Mouse (Mus musculus): ENCODE measurements around the gene Mdh1. TPM values are rescaled to one million over a fixed set of nuclear protein-coding genes. Genes with fewer than 3 reads are reported as not detected.

Gene Mdh1
- 575 and 623 TPM in 2 replicates for polyA plus RNA-seq (2015; fragmentation: Nextera tagmentation; extraction: Ambion mirVana)

DNA sequence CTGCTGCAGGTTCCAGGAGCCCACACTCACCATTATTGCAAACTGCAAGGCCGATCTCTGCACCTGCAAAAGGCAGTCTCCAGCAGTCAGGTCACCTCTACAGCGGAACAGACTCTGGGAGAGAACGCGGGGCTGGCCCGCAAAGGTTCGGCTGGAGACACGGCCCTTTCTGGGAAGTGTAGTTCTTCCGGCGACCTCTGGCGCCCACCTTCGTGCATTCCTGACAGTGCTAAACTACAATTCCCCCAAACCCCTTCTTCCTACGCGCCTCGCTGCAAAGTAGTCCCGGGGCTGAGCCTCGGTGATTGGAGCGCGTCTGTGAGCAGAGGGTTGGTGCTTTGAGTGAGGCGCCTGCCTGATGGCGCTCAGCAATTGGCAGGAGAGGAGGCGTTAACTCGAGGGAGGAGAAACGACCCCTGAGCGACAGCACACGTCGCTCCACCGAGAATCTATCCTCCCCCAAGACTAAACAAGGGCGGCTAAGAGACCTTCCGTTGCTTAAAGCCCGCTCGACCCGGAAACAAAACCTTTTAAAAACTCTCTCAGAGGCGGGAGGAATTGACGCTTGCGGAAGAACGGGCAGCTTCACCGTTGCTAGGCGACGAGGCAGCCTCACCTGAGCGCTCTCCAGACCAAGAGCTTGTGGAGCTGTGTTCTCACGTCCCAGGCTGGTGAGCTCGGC is at the start of gene Mdh1, which contains the start of gene Wdpcp:
TSS of gene Mdh1 (minus strand) at position 668 of the 682 bp plus-strand sequence.
TSS of gene Wdpcp (plus strand) at position 536 of the 682 bp plus-strand sequence.
- Histone ChIP-seq H3K27me3 (no peaks in the 10 kb centered on the region), H3K9ac (peak within 1 kb of the TSS; percentile 72), H3K4me3 (peak within 1 kb of the TSS; percentile 82), H3K4me1 (replicated peaks) (peaks cover 32% of the 10 kb centered on the region), H3K4me2 (peak within 1 kb of the TSS; percentile 63), H3K27ac (replicated peaks) (peak within 1 kb of the TSS; percentile 91), H3K9me3 (no peaks in the 10 kb centered on the region), H3K36me3 (0 out of 2 replicates have a peak, but pooled peaks cover 2% of the 10 kb centered on the region)
- ATAC-seq (ENCODE audit: low FRiP score, low read depth), result peak; percentile 99
- under 1% methylated on average over 42 of the region's 42 CpGs for WGBS

GRCm38 (mm10) chr11:21615915-21616314 is 43.7 kb upstream of the Mdh1 start:
- Histone ChIP-seq H3K36me3 (no peaks in the 10 kb centered on the region), H3K27ac (replicated peaks) (no peak overlapping the region), H3K9me3 (no peaks in the 10 kb centered on the region), H3K9ac (no peak overlapping the region), H3K4me3 (no peak overlapping the region), H3K4me1 (replicated peaks) (no peaks in the 10 kb centered on the region), H3K4me2 (no peak overlapping the region), H3K27me3 (no peaks in the 10 kb centered on the region)
- no peak for ATAC-seq (ENCODE audit: low FRiP score, low read depth)

DNA sequence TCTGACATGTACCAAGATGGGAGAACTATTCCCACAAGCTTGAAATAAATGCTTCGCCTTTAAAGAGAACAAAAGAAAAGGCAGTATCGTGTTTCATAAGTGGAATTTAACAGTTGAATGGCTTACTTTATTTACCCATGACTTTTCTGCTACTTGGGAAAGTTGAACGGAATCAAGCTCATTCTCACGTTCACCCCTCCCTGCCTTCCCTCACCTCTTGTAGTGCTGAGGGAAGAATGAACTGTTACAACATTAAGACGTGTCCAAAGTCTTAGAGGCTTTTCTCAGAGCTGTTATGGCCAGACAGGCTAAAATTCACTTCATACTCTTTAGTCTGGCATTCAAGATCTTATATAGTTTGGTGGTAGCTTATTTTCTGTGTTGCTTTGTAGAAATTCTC is 30.3 kb upstream of the Mdh1 start:
- Histone ChIP-seq H3K4me3 (no peak overlapping the region), H3K36me3 (no peaks in the 10 kb centered on the region), H3K27me3 (no peaks in the 10 kb centered on the region), H3K9ac (no peak overlapping the region), H3K9me3 (no peaks in the 10 kb centered on the region), H3K4me1 (replicated peaks) (no peaks in the 10 kb centered on the region), H3K4me2 (no peak overlapping the region), H3K27ac (replicated peaks) (no peak overlapping the region)
- 73% methylated on average over 5 of the region's 5 CpGs for WGBS
- no peak for ATAC-seq (ENCODE audit: low FRiP score, low read depth)

GRCm38 (mm10) chr11:21583286-21583685 is 11.1 kb upstream of the Mdh1 start:
- Histone ChIP-seq H3K4me3 (no peak overlapping the region), H3K4me2 (no peak overlapping the region), H3K36me3 (no peaks in the 10 kb centered on the region), H3K27me3 (no peaks in the 10 kb centered on the region), H3K4me1 (replicated peaks) (no peaks in the 10 kb centered on the region), H3K9me3 (no peaks in the 10 kb centered on the region), H3K9ac (no peak overlapping the region), H3K27ac (replicated peaks) (no peak overlapping the region)
- ATAC-seq (ENCODE audit: low FRiP score, low read depth), result no peak
- WGBS, result 54% methylated on average over 1 of the region's 1 CpGs

- Histone ChIP-seq H3K27ac (replicated peaks) (no peak overlapping the region), H3K4me2 (no peak overlapping the region), H3K27me3 (no peaks in the 10 kb centered on the region), H3K9ac (no peak overlapping the region), H3K4me1 (replicated peaks) (no peaks in the 10 kb centered on the region), H3K36me3 (no peaks in the 10 kb centered on the region), H3K4me3 (no peak overlapping the region), H3K9me3 (no peaks in the 10 kb centered on the region)
- ATAC-seq (ENCODE audit: low FRiP score, low read depth), result no peak
- 77% methylated on average over 7 of the region's 7 CpGs for WGBS
Observed at GRCm38 (mm10) chr11:21581472-21581871, 9.3 kb upstream of the Mdh1 start.

GRCm38 (mm10) chr11:21570973-21571372 is 1.2 kb downstream of the Mdh1 start:
- Histone ChIP-seq H3K4me3 (peak overlapping the region; percentile 82), H3K9ac (peak overlapping the region; percentile 72), H3K36me3 (0 out of 2 replicates have a peak, but pooled peaks cover 11% of the 10 kb centered on the region), H3K9me3 (no peaks in the 10 kb centered on the region), H3K27me3 (no peaks in the 10 kb centered on the region), H3K4me2 (peak overlapping the region; percentile 63), H3K4me1 (replicated peaks) (peaks cover 32% of the 10 kb centered on the region), H3K27ac (replicated peaks) (peak overlapping the region; percentile 91)
- 10% methylated on average over 10 of the region's 10 CpGs for WGBS
- no peak for ATAC-seq (ENCODE audit: low FRiP score, low read depth)

DNA sequence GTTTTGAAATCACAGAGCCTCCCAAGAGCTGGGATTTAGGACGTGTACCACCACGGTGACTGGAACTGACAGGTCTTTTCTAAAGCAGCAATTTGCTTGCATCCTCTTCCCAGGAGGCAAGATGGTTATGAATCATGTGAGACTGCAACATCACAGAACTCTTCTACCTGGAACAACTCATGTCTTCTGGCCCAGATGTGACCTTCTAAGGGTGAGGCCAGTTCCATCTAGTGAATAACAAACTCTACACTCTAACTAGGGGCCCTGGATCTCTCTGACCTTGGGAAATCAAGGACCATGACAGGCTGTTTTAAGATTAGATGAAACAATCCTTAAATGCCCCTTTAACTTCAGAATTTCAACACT is 2.1 kb downstream of the Mdh1 start:
- no peak overlapping the region; the same call in 1 of the 2 replicates for H3K27ac ChIP-seq (replicated peaks)

GRCm38 (mm10) chr11:21569456-21570108 is 2.6 kb downstream of the Mdh1 start:
- 44% methylated on average over 3 of the region's 3 CpGs for WGBS
- peak overlapping the region; percentile 63 for H3K4me2 ChIP-seq
- H3K27ac ChIP-seq (replicated peaks), result peak overlapping the region; percentile 5; the same call in 1 of the 2 replicates
- H3K36me3 ChIP-seq, result peaks cover 24% of the 10 kb centered on the region
- H3K27me3 ChIP-seq, result no peaks in the 10 kb centered on the region
- H3K4me1 ChIP-seq (replicated peaks), result peaks cover 32% of the 10 kb centered on the region
- ATAC-seq (ENCODE audit: low FRiP score, low read depth), result no peak
- H3K9ac ChIP-seq, result no peak overlapping the region
- no peaks in the 10 kb centered on the region for H3K9me3 ChIP-seq
- 0 out of 2 replicates have a peak overlapping the region, but pooled peaks have one; percentile 82 for H3K4me3 ChIP-seq

More for the DNA sequence above, 2.1 kb downstream of the Mdh1 start:
- Histone ChIP-seq H3K9me3 (no peaks in the 10 kb centered on the region), H3K27me3 (no peaks in the 10 kb centered on the region), H3K4me1 (replicated peaks) (peaks cover 32% of the 10 kb centered on the region), H3K4me2 (peak overlapping the region; percentile 63), H3K36me3 (peaks cover 19% of the 10 kb centered on the region), H3K9ac (no peak overlapping the region), H3K4me3 (peak overlapping the region; percentile 82)
- WGBS, result 47% methylated on average over 2 of the region's 2 CpGs
- ATAC-seq (ENCODE audit: low FRiP score, low read depth), result no peak

- Histone ChIP-seq H3K27ac (replicated peaks) (no peak overlapping the region), H3K36me3 (peaks cover 25% of the 10 kb centered on the region), H3K9ac (no peak overlapping the region), H3K4me1 (replicated peaks) (peaks cover 32% of the 10 kb centered on the region), H3K27me3 (no peaks in the 10 kb centered on the region), H3K4me3 (no peak overlapping the region), H3K4me2 (peak overlapping the region; percentile 63; the same call in 1 of the 2 replicates), H3K9me3 (no peaks in the 10 kb centered on the region)
- ATAC-seq (ENCODE audit: low FRiP score, low read depth), result no peak
- WGBS, result 66% methylated on average over 5 of the region's 5 CpGs
Observed at GRCm38 (mm10) chr11:21569002-21569401, 3.2 kb downstream of the Mdh1 start.

DNA sequence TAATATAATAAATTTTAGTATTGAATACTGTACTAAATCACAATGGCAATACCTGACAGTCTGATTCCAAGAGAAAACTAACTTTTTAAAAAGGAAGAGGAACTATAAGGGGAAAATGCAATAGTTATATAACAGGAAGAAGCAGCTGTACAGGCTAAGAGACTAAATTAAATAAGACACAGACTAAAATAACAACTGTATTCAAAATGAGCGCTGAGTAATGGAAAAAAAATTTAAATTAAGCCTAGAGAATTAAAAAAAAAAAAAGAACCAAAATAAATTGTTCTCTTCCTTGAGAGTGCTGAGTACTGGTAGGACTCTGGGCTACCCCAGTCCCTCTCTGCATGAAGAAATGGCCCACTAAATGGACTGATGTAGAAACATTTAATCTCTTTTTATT is 4.4 kb downstream of the Mdh1 start:
- WGBS, result 95% methylated on average over 1 of the region's 1 CpGs
- Histone ChIP-seq H3K36me3 (peaks cover 35% of the 10 kb centered on the region), H3K27ac (replicated peaks) (no peak overlapping the region), H3K4me3 (no peak overlapping the region), H3K27me3 (no peaks in the 10 kb centered on the region), H3K9me3 (no peaks in the 10 kb centered on the region), H3K4me2 (no peak overlapping the region), H3K9ac (no peak overlapping the region), H3K4me1 (replicated peaks) (peaks cover 28% of the 10 kb centered on the region)
- no peak for ATAC-seq (ENCODE audit: low FRiP score, low read depth)

DNA sequence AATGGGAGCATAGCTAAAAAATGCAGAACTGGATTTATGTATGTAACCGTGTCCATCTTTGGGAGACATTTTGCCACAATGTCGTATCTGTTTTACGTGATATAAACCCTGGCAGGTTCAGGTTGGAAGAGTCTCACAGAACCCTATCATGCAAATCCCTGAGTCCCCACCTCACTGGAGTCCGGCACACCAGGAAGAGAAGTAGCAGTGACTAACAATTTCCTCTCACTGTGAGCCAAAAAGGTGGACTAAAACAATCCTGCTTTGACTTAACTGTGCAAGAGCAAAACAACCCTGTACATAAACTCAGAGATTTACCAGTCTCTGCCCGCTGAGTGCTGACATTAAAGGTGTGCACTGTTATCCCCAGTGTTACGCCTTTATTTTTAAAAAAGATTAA is 5.2 kb downstream of the Mdh1 start:
- ATAC-seq (ENCODE audit: low FRiP score, low read depth), result no peak
- no peak overlapping the region for H3K4me2 ChIP-seq
- no peak overlapping the region for H3K27ac ChIP-seq (replicated peaks)
- no peaks in the 10 kb centered on the region for H3K27me3 ChIP-seq
- H3K4me3 ChIP-seq, result no peak overlapping the region
- H3K36me3 ChIP-seq, result peaks cover 39% of the 10 kb centered on the region
- no peak overlapping the region for H3K9ac ChIP-seq
- H3K4me1 ChIP-seq (replicated peaks), result peaks cover 24% of the 10 kb centered on the region
- WGBS, result 94% methylated on average over 6 of the region's 6 CpGs
- no peaks in the 10 kb centered on the region for H3K9me3 ChIP-seq

DNA sequence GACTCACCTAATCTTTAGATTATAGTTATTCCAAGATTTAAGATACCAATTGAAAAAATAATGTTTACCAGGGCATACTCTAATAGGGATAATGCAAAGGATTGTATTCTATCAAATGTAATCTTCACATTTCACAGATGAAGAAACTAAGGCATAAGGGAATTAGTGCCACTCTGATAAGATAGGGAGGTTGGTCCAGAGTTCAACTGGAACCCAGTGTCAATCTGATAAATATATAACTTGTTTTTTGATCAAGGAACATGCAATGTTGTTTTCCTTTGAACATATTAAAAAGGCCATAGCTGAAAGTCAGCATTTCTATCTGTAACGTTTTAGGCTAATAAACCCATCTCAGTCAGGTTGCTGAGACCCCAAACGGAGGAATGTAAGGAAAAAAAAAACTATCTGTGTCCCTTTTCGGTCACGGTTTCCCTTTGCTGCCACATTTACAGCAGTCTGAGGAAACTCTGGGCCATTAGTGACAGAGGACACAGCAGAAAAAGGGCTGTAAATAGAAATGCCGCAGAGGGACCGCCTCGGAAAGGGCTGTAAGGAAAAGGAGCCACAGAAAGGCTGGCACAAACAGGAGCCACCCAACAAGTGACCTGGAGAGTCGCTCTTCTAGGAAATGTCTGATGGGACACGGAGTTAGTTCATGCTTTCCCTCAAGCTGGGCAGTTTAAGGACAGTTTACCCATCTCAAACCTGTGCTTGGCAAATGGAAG is 7.3 kb downstream of the Mdh1 start:
- no peak overlapping the region for H3K9ac ChIP-seq
- no peak overlapping the region for H3K27ac ChIP-seq (replicated peaks)
- H3K9me3 ChIP-seq, result no peaks in the 10 kb centered on the region
- peaks cover 12% of the 10 kb centered on the region for H3K4me1 ChIP-seq (replicated peaks)
- WGBS, result 88% methylated on average over 9 of the region's 9 CpGs
- no peaks in the 10 kb centered on the region for H3K27me3 ChIP-seq
- no peak overlapping the region for H3K4me3 ChIP-seq
- H3K36me3 ChIP-seq, result peaks cover 51% of the 10 kb centered on the region
- ATAC-seq (ENCODE audit: low FRiP score, low read depth), result no peak
- no peak overlapping the region for H3K4me2 ChIP-seq

All from hindbrain, embryonic 15.5 days (tissue).